Mouse (Mus musculus): ENCODE data around the gene Foxn1.
A peak's percentile ranks its signal among the peaks of the same experiment; 100 is the strongest.

Gene Foxn1

GRCm38 (mm10) chr11:78327634-78328511 is 58.5 kb downstream of the Foxn1 start, which contains the start of gene Pigs:
Gene Pigs (plus strand): TSS chr11:78328415.
- DNase-seq (ENCODE audit: low read depth, low spot score) = peak; percentile 98

GRCm38 (mm10) chr11:78327215-78327614 is 59.1 kb downstream of the Foxn1 start:
- no peak for DNase-seq (ENCODE audit: low read depth, low spot score)

- DNase-seq (ENCODE audit: low read depth, low spot score) = no peak
These were observed 61.4 kb downstream of the Foxn1 start for GRCm38 (mm10) chr11:78324965-78325364.

- no peak for DNase-seq (ENCODE audit: low read depth, low spot score)
These were observed 62.2 kb downstream of the Foxn1 start for GRCm38 (mm10) chr11:78324000-78324785.

GRCm38 (mm10) chr11:78322860-78323259 is 63.5 kb downstream of the Foxn1 start, which contains the start of gene Aldoc:
Gene Aldoc (plus strand): TSS chr11:78322968.
- peak; percentile 97 for DNase-seq (ENCODE audit: low read depth, low spot score)

- DNase-seq (ENCODE audit: low read depth, low spot score) = no peak
These were observed 64.1 kb downstream of the Foxn1 start for GRCm38 (mm10) chr11:78322076-78322831.

- DNase-seq (ENCODE audit: low read depth, low spot score) = no peak
These were observed 67.9 kb downstream of the Foxn1 start for GRCm38 (mm10) chr11:78318411-78318810.

GRCm38 (mm10) chr11:78313662-78314061 is 72.7 kb downstream of the Foxn1 start:
- no peak for DNase-seq (ENCODE audit: low read depth, low spot score)

- DNase-seq (ENCODE audit: low read depth, low spot score) = no peak
These were observed 75.4 kb downstream of the Foxn1 start for GRCm38 (mm10) chr11:78310861-78311511.

All from ZHBTc4 (cell line).